Mouse (Mus musculus): ENCODE results near the gene Eif4e2. TPM values are rescaled to one million over a fixed set of nuclear protein-coding genes. Genes with fewer than 3 reads are reported as not detected.

Gene Eif4e2
- polyA plus RNA-seq, 1 experiment: 21.6 TPM

DNA sequence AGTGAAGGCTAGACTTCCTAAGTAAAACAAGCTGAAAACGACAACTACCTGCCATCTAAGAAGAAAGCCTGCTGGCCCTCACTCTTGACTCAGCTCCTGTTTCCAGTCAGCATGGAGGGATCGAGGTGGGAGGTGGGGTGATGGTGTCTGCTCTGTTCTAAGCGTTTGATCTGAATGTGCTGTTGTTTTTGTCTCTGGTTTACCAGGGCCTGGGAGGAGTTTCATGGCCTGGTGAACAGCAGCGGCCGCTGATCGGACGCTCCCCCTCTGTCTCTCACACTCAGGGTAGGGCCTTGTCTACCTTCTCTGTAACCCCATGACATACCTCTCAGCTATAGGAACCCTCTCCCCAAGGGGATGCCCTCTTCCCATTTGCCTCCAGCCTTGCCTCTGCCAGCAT is 18.5 kb downstream of the Eif4e2 start:
- H3K27ac ChIP-seq (ENCODE audit: insufficient read depth, low read length): no peak overlapping the region
- WGBS: 95% methylated on average over 7 of the region's 7 CpGs
- H3K4me3 ChIP-seq (ENCODE audit: extremely low read depth, insufficient read depth, insufficient read length): no peak overlapping the region
- peaks cover 27% of the 10 kb centered on the region for H3K36me3 ChIP-seq (ENCODE audit: control insufficient read depth, insufficient read depth, low read length)
- no peaks in the 10 kb centered on the region for H3K4me1 ChIP-seq (ENCODE audit: control insufficient read depth, insufficient read depth, insufficient read length)
- TF ChIP-seq CTCF (IDR thresholded peaks at IDR 0.05; ENCODE audit: extremely low read depth, insufficient read depth, insufficient read length, insufficient replicate concordance) (no peak), POLR2A (IDR thresholded peaks at IDR 0.05; ENCODE audit: low read depth, low read length) (no peak)
- DNase-seq (ENCODE audit: low read depth in 1 of 2, low spot score in 2 of 2): no peak
- H3K27me3 ChIP-seq (ENCODE audit: control insufficient read depth, insufficient read depth, low read length): no peaks in the 10 kb centered on the region

GRCm38 (mm10) chr1:87239056-87239455 is 25.3 kb downstream of the Eif4e2 start:
- H3K4me3 ChIP-seq (ENCODE audit: extremely low read depth, insufficient read depth, insufficient read length): no peak overlapping the region
- peaks cover 11% of the 10 kb centered on the region for H3K36me3 ChIP-seq (ENCODE audit: control insufficient read depth, insufficient read depth, low read length)
- no peaks in the 10 kb centered on the region for H3K4me1 ChIP-seq (ENCODE audit: control insufficient read depth, insufficient read depth, insufficient read length)
- TF ChIP-seq CTCF (IDR thresholded peaks at IDR 0.05; ENCODE audit: extremely low read depth, insufficient read depth, insufficient read length, insufficient replicate concordance): no peak
- TF ChIP-seq POLR2A (IDR thresholded peaks at IDR 0.05; ENCODE audit: low read depth, low read length): no peak
- 90% methylated on average over 8 of the region's 8 CpGs for WGBS
- H3K27ac ChIP-seq (ENCODE audit: insufficient read depth, low read length): no peak overlapping the region
- no peaks in the 10 kb centered on the region for H3K27me3 ChIP-seq (ENCODE audit: control insufficient read depth, insufficient read depth, low read length)
- DNase-seq (ENCODE audit: low read depth in 1 of 2, low spot score in 2 of 2): no peak

DNA sequence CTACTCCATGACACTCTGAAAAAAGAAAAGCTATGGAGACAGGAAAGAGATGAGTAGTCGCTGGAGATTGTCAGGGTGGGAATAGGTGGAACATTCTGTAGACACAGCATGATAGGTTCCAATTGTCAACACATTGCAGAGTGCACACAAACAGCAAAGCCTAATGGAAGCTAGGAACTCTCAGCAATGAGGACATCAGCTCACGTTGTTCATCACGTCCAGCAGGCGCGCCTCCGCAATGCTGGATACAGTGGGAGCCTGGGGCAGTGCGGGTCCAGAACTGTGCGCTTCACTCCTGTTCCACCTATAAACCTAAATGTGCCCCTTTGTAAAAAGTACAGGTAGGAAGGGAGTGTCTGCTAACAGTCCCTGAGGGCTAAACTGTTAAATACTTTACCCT is 29.3 kb downstream of the Eif4e2 start:
- no peak overlapping the region for H3K27ac ChIP-seq (ENCODE audit: insufficient read depth, low read length)
- peaks cover 7% of the 10 kb centered on the region for H3K36me3 ChIP-seq (ENCODE audit: control insufficient read depth, insufficient read depth, low read length)
- WGBS: 94% methylated on average over 8 of the region's 8 CpGs
- no peak overlapping the region for H3K4me3 ChIP-seq (ENCODE audit: extremely low read depth, insufficient read depth, insufficient read length)
- no peak for TF ChIP-seq POLR2A (IDR thresholded peaks at IDR 0.05; ENCODE audit: low read depth, low read length)
- TF ChIP-seq CTCF (IDR thresholded peaks at IDR 0.05; ENCODE audit: extremely low read depth, insufficient read depth, insufficient read length, insufficient replicate concordance): no peak
- H3K27me3 ChIP-seq (ENCODE audit: control insufficient read depth, insufficient read depth, low read length): no peaks in the 10 kb centered on the region
- no peak for DNase-seq (ENCODE audit: low read depth in 1 of 2, low spot score in 2 of 2)
- H3K4me1 ChIP-seq (ENCODE audit: control insufficient read depth, insufficient read depth, insufficient read length): no peaks in the 10 kb centered on the region

GRCm38 (mm10) chr1:87245430-87245829 is 31.7 kb downstream of the Eif4e2 start:
- Histone ChIP-seq H3K27me3 (ENCODE audit: control insufficient read depth, insufficient read depth, low read length) (no peaks in the 10 kb centered on the region), H3K36me3 (ENCODE audit: control insufficient read depth, insufficient read depth, low read length) (no peaks in the 10 kb centered on the region), H3K4me3 (ENCODE audit: extremely low read depth, insufficient read depth, insufficient read length) (no peak overlapping the region), H3K4me1 (ENCODE audit: control insufficient read depth, insufficient read depth, insufficient read length) (no peaks in the 10 kb centered on the region), H3K27ac (ENCODE audit: insufficient read depth, low read length) (no peak overlapping the region)
- TF ChIP-seq CTCF (IDR thresholded peaks at IDR 0.05; ENCODE audit: extremely low read depth, insufficient read depth, insufficient read length, insufficient replicate concordance) (no peak), POLR2A (IDR thresholded peaks at IDR 0.05; ENCODE audit: low read depth, low read length) (no peak)
- no peak for DNase-seq (ENCODE audit: low read depth in 1 of 2, low spot score in 2 of 2)
- 16% methylated on average over 1 of the region's 1 CpGs for WGBS

- 26% methylated on average over 22 of the region's 22 CpGs for WGBS
- Histone ChIP-seq H3K27ac (ENCODE audit: insufficient read depth, low read length) (no peak overlapping the region), H3K27me3 (ENCODE audit: control insufficient read depth, insufficient read depth, low read length) (no peaks in the 10 kb centered on the region), H3K36me3 (ENCODE audit: control insufficient read depth, insufficient read depth, low read length) (no peaks in the 10 kb centered on the region), H3K4me1 (ENCODE audit: control insufficient read depth, insufficient read depth, insufficient read length) (no peaks in the 10 kb centered on the region), H3K4me3 (ENCODE audit: extremely low read depth, insufficient read depth, insufficient read length) (peak overlapping the region; percentile 43; the same call in 1 of the 2 replicates)
- TF ChIP-seq POLR2A (IDR thresholded peaks at IDR 0.05; ENCODE audit: low read depth, low read length) (no peak), CTCF (IDR thresholded peaks at IDR 0.05; ENCODE audit: extremely low read depth, insufficient read depth, insufficient read length, insufficient replicate concordance) (peak; percentile 71; the same call in 1 of the 2 replicates)
- DNase-seq (ENCODE audit: low read depth in 1 of 2, low spot score in 2 of 2): peak; percentile 15 to 65
These were observed 32.5 kb downstream of the Eif4e2 start for GRCm38 (mm10) chr1:87245929-87246815.

GRCm38 (mm10) chr1:87252040-87252609 is 38.4 kb downstream of the Eif4e2 start:
- WGBS: 79% methylated on average over 5 of the region's 5 CpGs
- no peaks in the 10 kb centered on the region for H3K4me1 ChIP-seq (ENCODE audit: control insufficient read depth, insufficient read depth, insufficient read length)
- TF ChIP-seq CTCF (IDR thresholded peaks at IDR 0.05; ENCODE audit: extremely low read depth, insufficient read depth, insufficient read length, insufficient replicate concordance) (no peak), POLR2A (IDR thresholded peaks at IDR 0.05; ENCODE audit: low read depth, low read length) (no peak)
- no peak overlapping the region for H3K27ac ChIP-seq (ENCODE audit: insufficient read depth, low read length)
- no peak overlapping the region for H3K4me3 ChIP-seq (ENCODE audit: extremely low read depth, insufficient read depth, insufficient read length)
- no peak for DNase-seq (ENCODE audit: low read depth in 1 of 2, low spot score in 2 of 2)
- no peaks in the 10 kb centered on the region for H3K27me3 ChIP-seq (ENCODE audit: control insufficient read depth, insufficient read depth, low read length)
- no peaks in the 10 kb centered on the region for H3K36me3 ChIP-seq (ENCODE audit: control insufficient read depth, insufficient read depth, low read length)
